Mouse (Mus musculus) lung, postnatal 0 days (tissue): Measurements from ENCODE around the gene Kansl1. TPM values are rescaled to one million over a fixed set of nuclear protein-coding genes. Genes with fewer than 3 reads are reported as not detected.

Experiments
- ATAC-seq: fragments of 200-750 bp; cut with Nextera tagmentation; 2 replicates; pipeline ENCODE4 v1.8.0; 2017; ENCODE audit warnings: moderate library complexity
- DNase-seq: peaks from one replicate; pipeline ENCODE4 v3.0.0-alpha.2; 2016; ENCODE audit warnings: low spot score
- H3K27ac ChIP-seq: fragments of 300-500 bp; sonication (generic); 2 replicates; pipeline ENCODE4 v1.5.1; 2014; ENCODE audit warnings: antibody characterized with exemption, mild to moderate bottlenecking, low read length, mixed read lengths
- H3K27me3 ChIP-seq: fragments of 300-500 bp; sonication (generic); replicated peaks from 2 replicates; pipeline ENCODE4 v1.6.1; 2014; ENCODE audit warnings: low read length, mixed read lengths; ENCODE audit not compliant: insufficient read depth
- H3K36me3 ChIP-seq: fragments of 300-500 bp; sonication (generic); 2 replicates; pipeline ENCODE4 v1.6.1; 2014; ENCODE audit warnings: low read length, mixed read lengths; ENCODE audit not compliant: insufficient read depth
- H3K4me1 ChIP-seq: fragments of 300-500 bp; sonication (generic); 2 replicates; pipeline ENCODE4 v1.6.1; 2014; ENCODE audit warnings: antibody characterized with exemption, low read depth, low read length, mixed read lengths; ENCODE audit not compliant: insufficient read depth
- H3K4me2 ChIP-seq: fragments of 300-500 bp; sonication (generic); replicated peaks from 2 replicates; pipeline ENCODE4 v1.6.1; 2014; ENCODE audit warnings: low read depth, mild to moderate bottlenecking, low read length, moderate library complexity, mixed read lengths
- H3K4me3 ChIP-seq: fragments of 300-500 bp; sonication (generic); 2 replicates; pipeline ENCODE4 v1.5.1; 2014; ENCODE audit warnings: low read depth, low read length
- H3K9ac ChIP-seq: fragments of 300-500 bp; sonication (generic); replicated peaks from 2 replicates; pipeline ENCODE4 v1.6.1; 2014; ENCODE audit warnings: low read depth, mild to moderate bottlenecking
- H3K9me3 ChIP-seq: fragments of 300-500 bp; sonication (generic); 2 replicates; pipeline ENCODE4 v1.6.1; 2016; ENCODE audit warnings: low read length, mixed read lengths
- CTCF ChIP-seq: IDR thresholded peaks from 2 replicates; pipeline ENCODE4 v1.5.1; 2016; ENCODE audit warnings: antibody characterized with exemption, mild to moderate bottlenecking
- EP300 ChIP-seq: IDR thresholded peaks from 2 replicates; pipeline ENCODE4 v1.6.1; 2016; ENCODE audit warnings: antibody characterized with exemption, mild to moderate bottlenecking, control low read depth
- WGBS: fragments of 180-500 bp; shearing (Covaris S2); extraction: QIAGEN DNeasy Blood & Tissue Kit; methylation state at CpG from one replicate; pipeline ENCODE4 v1.1.7; 2014; 5-methylcytosine and 5-hydroxymethylcytosine counted together
- polyA plus RNA-seq: library from polyadenylated mRNA; unstranded; fragments of >200 nt; fragmentation: Nextera tagmentation; extraction: Ambion mirVana; gene quantifications from 2 replicates; pipeline ENCODE4 v1.2.1, GENCODE M21; 2015

The Kansl1 gene
- polyA plus RNA-seq, 1 experiment from 2014 or later, result 11.0 TPM

DNA sequence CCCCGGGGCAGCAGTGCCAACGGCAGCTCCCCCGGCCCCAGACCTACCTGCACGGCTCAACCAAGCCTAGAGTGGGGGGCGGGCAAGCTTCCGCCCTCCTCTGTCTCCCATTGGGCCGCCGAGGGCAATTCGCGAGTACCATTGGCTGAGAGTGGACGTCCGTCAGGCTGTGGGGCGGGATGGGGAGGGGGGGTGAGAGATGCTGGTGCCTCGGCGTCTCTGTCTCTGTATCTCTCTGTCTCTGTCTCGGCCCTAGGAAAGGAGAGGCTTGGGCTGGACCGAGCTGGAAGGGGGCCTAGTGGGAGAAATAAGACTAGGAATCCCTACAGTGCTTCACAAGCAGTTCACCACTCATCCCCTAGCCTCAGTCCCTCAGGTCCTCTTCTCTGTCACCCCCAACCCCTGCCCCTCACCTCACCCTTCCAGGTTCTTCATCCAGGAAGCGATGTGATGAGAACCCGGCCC is 742 bp upstream of the Kansl1 start:
- peak overlapping the region; percentile 92 for H3K4me2 ChIP-seq
- TF ChIP-seq CTCF, result no peak
- no peak for TF ChIP-seq EP300
- H3K27me3 ChIP-seq, result no peaks in the 10 kb centered on the region
- H3K36me3 ChIP-seq, result no peaks in the 10 kb centered on the region
- DNase-seq (peak; percentile 94), ATAC-seq (peak; percentile 100)
- 0% methylated on average over 14 of the region's 19 CpGs for WGBS
- no peaks in the 10 kb centered on the region for H3K9me3 ChIP-seq
- H3K9ac ChIP-seq, result peak overlapping the region; percentile 94
- H3K4me3 ChIP-seq, result peak overlapping the region; percentile 98
- H3K27ac ChIP-seq, result no peak overlapping the region
- H3K4me1 ChIP-seq, result no peaks in the 10 kb centered on the region

DNA sequence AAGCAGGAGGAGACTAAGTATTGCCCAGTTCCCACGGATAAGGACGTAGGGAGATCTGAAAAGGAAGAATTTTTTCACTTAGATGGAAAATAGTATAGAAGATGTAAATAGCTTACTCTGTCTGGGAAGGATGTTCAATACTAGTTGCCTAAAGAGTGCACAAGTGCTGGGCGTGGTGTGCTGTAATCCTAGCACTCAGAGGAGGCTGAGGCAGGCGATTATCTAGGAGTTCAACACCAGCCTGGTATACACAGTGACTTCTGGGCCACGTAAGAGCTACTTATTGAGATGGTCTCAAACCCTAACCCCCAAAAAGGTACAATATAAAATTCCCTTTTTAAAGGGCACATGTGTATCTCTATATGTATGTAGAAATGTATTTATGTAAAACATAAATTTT is 963 bp downstream of the Kansl1 start:
- Histone ChIP-seq H3K4me2 (no peak overlapping the region), H3K36me3 (no peaks in the 10 kb centered on the region)
- no peak for ATAC-seq

DNA sequence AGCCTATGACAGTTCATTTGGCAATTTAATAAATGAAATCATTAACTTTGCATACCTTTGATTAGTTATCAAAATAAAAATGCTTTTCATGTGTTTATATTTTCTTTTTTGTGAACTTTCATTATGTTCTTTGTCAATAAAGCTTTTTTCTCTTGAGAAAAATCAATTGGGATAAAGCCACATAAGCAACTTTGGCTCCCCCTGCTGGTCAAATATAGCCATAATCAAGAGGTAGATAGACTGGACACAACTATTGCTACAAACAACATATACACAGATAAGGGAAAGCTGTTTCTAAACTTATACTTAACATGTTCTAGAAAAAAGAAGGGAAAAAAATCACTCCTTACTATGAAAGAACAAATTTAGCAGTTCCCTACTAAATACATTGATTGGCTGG is 7.1 kb downstream of the Kansl1 start:
- H3K9me3 ChIP-seq, result no peaks in the 10 kb centered on the region
- H3K27ac ChIP-seq, result no peak overlapping the region
- DNase-seq (peak; percentile 86), ATAC-seq (no peak)
- TF ChIP-seq CTCF, result peak; percentile 82
- no peak for TF ChIP-seq EP300
- no peak overlapping the region for H3K9ac ChIP-seq
- no peak overlapping the region for H3K4me2 ChIP-seq
- H3K4me3 ChIP-seq, result no peak overlapping the region
- no peaks in the 10 kb centered on the region for H3K4me1 ChIP-seq
- no peaks in the 10 kb centered on the region for H3K36me3 ChIP-seq
- no peaks in the 10 kb centered on the region for H3K27me3 ChIP-seq

More for the DNA sequence above, 963 bp downstream of the Kansl1 start:
- Histone ChIP-seq H3K9me3 (no peaks in the 10 kb centered on the region), H3K9ac (no peak overlapping the region), H3K4me3 (no peak overlapping the region), H3K27me3 (no peaks in the 10 kb centered on the region), H3K27ac (no peak overlapping the region), H3K4me1 (no peaks in the 10 kb centered on the region)
- TF ChIP-seq CTCF, result no peak
- TF ChIP-seq EP300, result no peak
- WGBS, result 73% methylated on average over 5 of the region's 5 CpGs
- no peak for DNase-seq

DNA sequence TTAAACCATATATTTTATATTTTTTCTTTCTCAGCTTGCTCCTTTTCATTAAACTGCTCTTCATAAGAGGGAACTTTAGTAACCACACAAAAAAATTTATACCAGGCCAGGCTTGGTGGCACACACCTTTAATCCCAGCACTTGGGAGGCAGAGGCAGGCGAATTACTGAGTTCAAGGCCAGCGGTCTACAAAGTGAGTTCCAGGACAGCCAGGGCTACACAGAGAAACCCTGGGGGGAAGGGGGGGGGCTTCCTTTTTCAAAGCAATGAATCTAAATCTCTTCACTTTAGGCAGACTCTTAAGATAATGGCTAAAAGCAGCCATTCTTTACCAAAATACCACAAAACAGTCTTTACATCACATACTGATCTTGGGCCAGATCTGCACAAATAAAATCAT is 9.0 kb downstream of the Kansl1 start:
- 93% methylated on average over 2 of the region's 2 CpGs for WGBS
- Histone ChIP-seq H3K27ac (no peak overlapping the region), H3K9ac (no peak overlapping the region), H3K9me3 (no peaks in the 10 kb centered on the region), H3K4me2 (no peak overlapping the region), H3K4me1 (no peaks in the 10 kb centered on the region), H3K4me3 (no peak overlapping the region), H3K36me3 (no peaks in the 10 kb centered on the region), H3K27me3 (no peaks in the 10 kb centered on the region)
- ATAC-seq (no peak), DNase-seq (no peak)
- TF ChIP-seq EP300, result no peak
- TF ChIP-seq CTCF, result no peak

DNA sequence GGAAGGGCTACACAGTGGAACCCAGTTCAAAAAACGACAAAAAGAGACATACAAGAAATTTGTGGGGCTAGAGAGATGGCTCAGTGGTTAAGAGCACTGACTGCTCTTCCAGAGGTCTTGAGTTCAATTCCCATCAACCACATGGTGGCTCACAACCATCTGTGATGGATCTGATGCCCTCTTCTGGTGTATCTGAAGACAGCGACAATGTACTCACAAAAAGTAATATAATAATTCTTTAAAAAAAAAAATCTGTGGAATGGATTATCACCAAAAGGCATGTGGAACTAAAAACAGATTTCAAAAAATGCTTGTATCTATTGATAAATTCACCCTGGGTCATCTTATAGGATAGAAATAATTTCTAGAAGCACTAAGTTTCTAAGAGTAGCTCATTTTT is 10.2 kb downstream of the Kansl1 start:
- WGBS, result 71% methylated on average over 2 of the region's 2 CpGs
- TF ChIP-seq EP300, result no peak
- peak; percentile 36 for TF ChIP-seq CTCF
- ATAC-seq, result no peak
- no peak overlapping the region for H3K27ac ChIP-seq
- no peaks in the 10 kb centered on the region for H3K36me3 ChIP-seq
- no peak overlapping the region for H3K9ac ChIP-seq
- H3K4me3 ChIP-seq, result no peak overlapping the region
- H3K4me1 ChIP-seq, result no peaks in the 10 kb centered on the region
- no peak overlapping the region for H3K4me2 ChIP-seq
- H3K27me3 ChIP-seq, result no peaks in the 10 kb centered on the region
- H3K9me3 ChIP-seq, result no peaks in the 10 kb centered on the region
- no peak for DNase-seq

DNA sequence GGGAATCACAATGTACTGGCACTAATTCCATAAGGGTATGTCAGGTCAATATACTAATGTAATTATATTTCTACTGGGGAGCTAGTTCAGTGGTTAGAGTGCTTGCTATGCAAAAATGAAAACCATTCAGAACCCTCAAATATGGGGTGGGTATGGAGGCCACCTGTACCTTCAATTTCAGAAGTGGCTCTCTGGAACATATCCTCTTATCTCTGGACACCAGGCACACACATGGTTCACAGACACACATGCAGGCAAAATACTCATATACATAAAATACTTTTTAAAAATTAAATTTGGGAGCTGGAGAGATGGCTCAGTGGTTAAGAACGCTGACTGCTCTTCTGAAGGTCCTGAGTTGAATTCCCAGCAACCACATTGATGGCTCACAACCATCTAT is 16.0 kb downstream of the Kansl1 start:
- ATAC-seq, result no peak
- Histone ChIP-seq H3K4me1 (no peaks in the 10 kb centered on the region), H3K36me3 (no peaks in the 10 kb centered on the region), H3K27ac (no peak overlapping the region), H3K4me2 (no peak overlapping the region), H3K9me3 (no peaks in the 10 kb centered on the region), H3K9ac (no peak overlapping the region), H3K27me3 (no peaks in the 10 kb centered on the region), H3K4me3 (no peak overlapping the region)
- TF ChIP-seq EP300 (no peak), CTCF (no peak)
- WGBS, result 100% methylated on average over 1 of the region's 1 CpGs
- no peak for DNase-seq

DNA sequence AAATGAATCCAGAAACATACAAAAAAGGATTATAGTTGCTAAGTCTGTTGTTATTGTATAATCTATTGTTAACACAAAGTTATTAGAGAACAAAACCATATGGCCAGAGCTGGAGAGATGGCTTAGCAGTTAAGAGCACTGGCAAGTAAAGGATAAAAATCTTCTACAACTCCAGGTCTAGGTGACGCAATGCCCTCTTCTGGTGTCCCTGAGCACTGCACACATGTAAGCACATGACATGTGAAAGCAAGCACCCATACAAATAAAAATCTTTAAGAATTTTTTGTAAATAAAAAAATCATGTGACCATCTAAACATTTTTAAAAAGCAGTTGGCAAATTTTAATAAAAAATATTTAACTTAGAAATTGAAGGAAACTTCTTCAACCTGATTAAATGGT is 17.4 kb downstream of the Kansl1 start:
- H3K27ac ChIP-seq, result no peak overlapping the region
- WGBS, result 98% methylated on average over 1 of the region's 1 CpGs
- H3K4me1 ChIP-seq, result no peaks in the 10 kb centered on the region
- ATAC-seq, result no peak
- H3K9ac ChIP-seq, result no peak overlapping the region
- no peaks in the 10 kb centered on the region for H3K27me3 ChIP-seq
- no peak for TF ChIP-seq EP300
- peak; percentile 55 for TF ChIP-seq CTCF
- H3K36me3 ChIP-seq, result no peaks in the 10 kb centered on the region
- no peak overlapping the region for H3K4me2 ChIP-seq
- no peaks in the 10 kb centered on the region for H3K9me3 ChIP-seq
- no peak overlapping the region for H3K4me3 ChIP-seq
- DNase-seq, result peak; percentile 40
